Mouse (Mus musculus) cerebellum, postnatal 10 days (tissue): ENCODE measurements around the gene Olfr835.

Experiments used
- DNase-seq, 2 experiments: peaks; one replicate each; pipeline ENCODE4 v3.0.0; 2021; ENCODE audit warnings: mixed read lengths in 2 of 2

The Olfr835 gene

GRCm38 (mm10) chr9:19032435-19032834, at the start of gene Olfr835:
TSS of gene Olfr835 (plus strand) at chr9:19032735.
- no peak for DNase-seq

GRCm38 (mm10) chr9:18987690-18988089, 44.8 kb upstream of the Olfr835 start, which contains the start of gene Olfr834:
TSS of gene Olfr834 (plus strand) at chr9:18987990.
- DNase-seq, result no peak

- DNase-seq, result no peak
Observed at GRCm38 (mm10) chr9:19084986-19085385, 52.5 kb downstream of the Olfr835 start.
